Mouse (Mus musculus): ENCODE measurements around the gene Tubb2b. TPM values are rescaled to one million over a fixed set of nuclear protein-coding genes. Genes with fewer than 3 reads are reported as not detected.

Tubb2b gene
- total RNA-seq, 2 experiments from 2014 or later = 255 to 264 TPM

Other genes with a start within 250 kb of the Tubb2b start
- under 1 TPM in 1 of 2 experiments, not detected in 1; 0.86 TPM for gene Serpinb6c, start 224.8 kb downstream of the Tubb2b start, total RNA-seq (2021)
- 1 to 10 TPM; 6.2 to 7.8 TPM for gene Nqo2, start 165.8 kb downstream of the Tubb2b start, total RNA-seq (2021)
- gene Ripk1, start 128.1 kb downstream of the Tubb2b start, total RNA-seq (2021) = 1 to 10 TPM; 6.0 to 7.6 TPM
- 10 to 100 TPM; 38.1 to 43.4 TPM for gene Serpinb6a, start 127.7 kb downstream of the Tubb2b start, total RNA-seq (2021)
- gene Bphl, start 92.9 kb downstream of the Tubb2b start, total RNA-seq (2021) = 10 to 100 TPM; 48.7 to 55.0 TPM
- 1,000 to 10,000 TPM; 1,112 to 1,144 TPM for gene Tubb2a, start 52.5 kb downstream of the Tubb2b start, total RNA-seq (2021)
- gene Psmg4, start 32.5 kb upstream of the Tubb2b start, total RNA-seq (2021) = 10 to 100 TPM; 25.1 TPM
- 10 to 100 TPM; 36.0 to 36.5 TPM for gene Slc22a23, start 214.7 kb upstream of the Tubb2b start, total RNA-seq (2021)

Data from layer of hippocampus, postnatal 36 days (tissue).